Mouse (Mus musculus): Measurements from ENCODE around the gene Pan2.

- TF ChIP-seq POLR2A (IDR thresholded peaks at IDR 0.05; ENCODE audit: low read depth, low read length) = no peak
- no peak for TF ChIP-seq USF2 (conservative IDR thresholded peaks at IDR 0.05; ENCODE audit: low read depth, low read length)
- no peak for TF ChIP-seq MAZ (IDR thresholded peaks at IDR 0.05; ENCODE audit: low read depth, low read length)
- no peak for TF ChIP-seq JUND (conservative IDR thresholded peaks at IDR 0.05; ENCODE audit: low read depth, low read length)
- no peak for TF ChIP-seq RCOR1 (conservative IDR thresholded peaks at IDR 0.05; ENCODE audit: low read depth, low read length)
- TF ChIP-seq USF1 (IDR thresholded peaks at IDR 0.05; ENCODE audit: low read depth, low read length) = no peak
- no peak for TF ChIP-seq ZC3H11A (IDR thresholded peaks at IDR 0.05; ENCODE audit: low read depth, low read length)
- no peak for TF ChIP-seq EP300 (IDR thresholded peaks at IDR 0.05; ENCODE audit: low read length)
- no peak for TF ChIP-seq NRF1 (IDR thresholded peaks at IDR 0.05; ENCODE audit: low read depth, low read length)
Observed at GRCm38 (mm10) chr10:128268371-128268770, 34.8 kb upstream of the Pan2 start, which contains the start of gene Apof.

Measured in CH12.LX (cell line).